Mouse (Mus musculus) ES-E14 (cell line): ENCODE data around the gene Atrn.

Experiments
- ZC3H11A ChIP-seq: IDR thresholded peaks from 2 replicates; pipeline ENCODE4 v1.6.1; 2012; ENCODE audit warnings: low read depth, mild to moderate bottlenecking, inconsistent platforms, low read length, borderline replicate concordance
- ZNF384 ChIP-seq: IDR thresholded peaks from 2 replicates; pipeline ENCODE4 v1.6.1; 2012; ENCODE audit warnings: low read depth, low read length, inconsistent platforms

DNA sequence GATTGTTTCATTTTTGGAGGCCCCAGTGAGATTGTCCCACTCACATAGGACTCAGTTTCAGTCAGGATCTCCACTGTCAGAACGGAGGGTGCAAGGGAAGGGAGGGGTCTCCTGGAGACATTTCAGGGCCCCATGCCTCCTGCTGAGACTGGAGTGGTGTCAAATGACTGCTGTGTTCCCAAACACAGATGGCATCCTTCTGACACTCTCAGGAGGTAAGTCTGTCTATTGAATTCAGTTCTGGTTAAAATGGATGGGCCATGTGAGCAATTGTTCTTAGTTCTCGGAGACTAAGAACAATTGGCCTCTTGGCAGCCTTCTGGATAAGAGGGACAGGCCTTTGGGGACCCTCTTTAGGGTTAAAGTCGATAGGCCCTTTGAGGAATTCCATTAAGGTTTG is 28.9 kb upstream of the Atrn start:
- TF ChIP-seq ZNF384 (no peak), ZC3H11A (no peak)
